Mouse (Mus musculus): Measurements from ENCODE around the gene Lrig1. TPM values are rescaled to one million over a fixed set of nuclear protein-coding genes. Genes with fewer than 3 reads are reported as not detected.

Gene Lrig1
- total RNA-seq, 1 experiment from 2014 or later, result 14.4 TPM

GRCm38 (mm10) chr6:94698509-94699172 is 1.3 kb downstream of the Lrig1 start:
- DNase-seq, result no peak

GRCm38 (mm10) chr6:94697423-94697822 is 2.5 kb downstream of the Lrig1 start:
- no peak for DNase-seq

- no peak for DNase-seq
Observed at GRCm38 (mm10) chr6:94696182-94697080, 3.5 kb downstream of the Lrig1 start.

- no peak for DNase-seq
Observed at GRCm38 (mm10) chr6:94695121-94695930, 4.6 kb downstream of the Lrig1 start.

GRCm38 (mm10) chr6:94694481-94694880 is 5.5 kb downstream of the Lrig1 start:
- no peak for DNase-seq

GRCm38 (mm10) chr6:94693091-94693490 is 6.9 kb downstream of the Lrig1 start:
- DNase-seq, result no peak

GRCm38 (mm10) chr6:94692003-94692402 is 8.0 kb downstream of the Lrig1 start:
- no peak for DNase-seq

GRCm38 (mm10) chr6:94690247-94690646 is 9.7 kb downstream of the Lrig1 start:
- no peak for DNase-seq

- no peak for DNase-seq
Observed at GRCm38 (mm10) chr6:94688722-94689121, 11.2 kb downstream of the Lrig1 start.

- DNase-seq, result no peak
Observed at GRCm38 (mm10) chr6:94686048-94686447, 13.9 kb downstream of the Lrig1 start.

GRCm38 (mm10) chr6:94685611-94686010 is 14.3 kb downstream of the Lrig1 start:
- DNase-seq, result no peak

- no peak for DNase-seq
Observed at GRCm38 (mm10) chr6:94684844-94685557, 15.0 kb downstream of the Lrig1 start.

GRCm38 (mm10) chr6:94683701-94684100 is 16.3 kb downstream of the Lrig1 start:
- DNase-seq, result no peak

GRCm38 (mm10) chr6:94682270-94682618 is 17.7 kb downstream of the Lrig1 start:
- no peak for DNase-seq

GRCm38 (mm10) chr6:94681446-94682269 is 18.3 kb downstream of the Lrig1 start:
- DNase-seq, result no peak

GRCm38 (mm10) chr6:94680760-94681445 is 19.1 kb downstream of the Lrig1 start:
- DNase-seq, result no peak

- no peak for DNase-seq
Observed at GRCm38 (mm10) chr6:94679249-94679648, 20.7 kb downstream of the Lrig1 start.

GRCm38 (mm10) chr6:94678377-94679164 is 21.4 kb downstream of the Lrig1 start:
- no peak for DNase-seq

- DNase-seq, result no peak
Observed at GRCm38 (mm10) chr6:94677448-94677847, 22.5 kb downstream of the Lrig1 start.

- no peak for DNase-seq
Observed at GRCm38 (mm10) chr6:94676840-94677239, 23.1 kb downstream of the Lrig1 start.

Data from adrenal gland, postnatal 25 days (tissue).